33 mouse cellular contexts compared by ENCODE assay signal in the genomic region with DNA sequence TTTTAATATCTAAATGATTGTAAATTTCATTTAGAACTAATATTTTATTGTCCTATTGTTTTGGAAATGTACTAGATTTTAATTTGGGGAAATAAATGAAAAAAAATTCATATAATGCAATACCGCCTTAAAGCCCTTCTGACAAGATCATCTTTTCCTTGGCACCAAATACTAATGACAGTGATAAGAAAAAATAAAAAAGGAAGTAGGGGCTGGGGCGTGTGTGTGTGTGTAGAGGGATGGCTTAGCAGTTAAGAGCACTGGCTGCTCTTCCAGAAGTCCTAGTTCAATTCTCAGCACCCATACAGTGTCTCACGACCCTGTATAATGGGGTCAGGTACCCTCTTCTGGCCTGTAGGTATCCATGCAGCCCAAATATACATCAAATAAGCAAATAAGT.
"Had no signal": no experiment of that assay in that cellular context is flagged by ENCODE, and none has a peak within 500 bp of the region (broad histone marks: within the 10 kb centered on the region; RNA-seq: fewer than 3 reads in every experiment).

No protein-coding gene starts in this region.

- H3K4me1 ChIP-seq: limb, embryonic 10.5 days; limb, embryonic 12.5 days; limb, embryonic 13.5 days; limb, embryonic 15.5 days; liver, embryonic 12.5 days; liver, embryonic 13.5 days; liver, embryonic 15.5 days; lung, embryonic 15.5 days; megakaryocyte, embryonic 14.5 days; midbrain, embryonic 10.5 days; midbrain, embryonic 12.5 days; midbrain, embryonic 13.5 days; midbrain, embryonic 15.5 days; neural tube, embryonic 12.5 days; neural tube, embryonic 13.5 days had no signal

- H3K36me3 ChIP-seq: limb, embryonic 10.5 days; limb, embryonic 12.5 days; limb, embryonic 13.5 days; limb, embryonic 15.5 days; liver, embryonic 12.5 days; liver, embryonic 13.5 days; liver, embryonic 15.5 days; lung, embryonic 15.5 days; midbrain, embryonic 10.5 days; midbrain, embryonic 12.5 days; midbrain, embryonic 13.5 days; midbrain, embryonic 15.5 days; neural tube, embryonic 12.5 days; neural tube, embryonic 13.5 days had no signal

- H3K9ac ChIP-seq: limb, embryonic 12.5 days; limb, embryonic 13.5 days; limb, embryonic 15.5 days; liver, embryonic 12.5 days; liver, embryonic 13.5 days; liver, embryonic 14.5 days; liver, embryonic 15.5 days; liver, postnatal 0 days; lung, embryonic 14.5 days; lung, embryonic 15.5 days; midbrain, embryonic 12.5 days; midbrain, embryonic 13.5 days; midbrain, embryonic 15.5 days; neural tube, embryonic 12.5 days; neural tube, embryonic 13.5 days had no signal

- ATAC-seq: liver, embryonic 12.5 days; liver, postnatal 0 days; lung, postnatal 0 days; midbrain, embryonic 13.5 days; midbrain, embryonic 15.5 days; midbrain, embryonic 16.5 days had no signal

- DNase-seq: left cerebral cortex, postnatal 4 days; liver; liver, embryonic 13.5 days; liver, postnatal 0 days; lung, adult 18-20 months; lung, adult 2 months; lung, embryonic 14.5 days; lung, postnatal 10 days; lung, postnatal 14 days; lung, postnatal 36 days; lung, postnatal 4 days; midbrain, embryonic 14.5 days had no signal

- H3K27ac ChIP-seq: limb, embryonic 10.5 days; limb, embryonic 12.5 days; limb, embryonic 13.5 days; limb, embryonic 15.5 days; liver, embryonic 12.5 days; liver, embryonic 13.5 days; liver, embryonic 14.5 days; liver, embryonic 15.5 days; lung, embryonic 15.5 days; macrophage; midbrain, embryonic 10.5 days; midbrain, embryonic 12.5 days; midbrain, embryonic 13.5 days; midbrain, embryonic 15.5 days; neural tube, embryonic 12.5 days; neural tube, embryonic 13.5 days had no signal

- H3K27me3 ChIP-seq: limb, embryonic 12.5 days; limb, embryonic 13.5 days; limb, embryonic 15.5 days; liver, embryonic 12.5 days; liver, embryonic 13.5 days; liver, embryonic 15.5 days; lung, embryonic 15.5 days; megakaryocyte, embryonic 14.5 days; midbrain, embryonic 12.5 days; midbrain, embryonic 13.5 days; midbrain, embryonic 15.5 days; neural tube, embryonic 12.5 days; neural tube, embryonic 13.5 days had no signal

- H3K4me2 ChIP-seq: limb, embryonic 12.5 days; limb, embryonic 13.5 days; limb, embryonic 15.5 days; liver, embryonic 11.5 days; liver, embryonic 12.5 days; liver, embryonic 13.5 days; liver, embryonic 15.5 days; lung, embryonic 14.5 days; lung, embryonic 15.5 days; midbrain, embryonic 11.5 days; midbrain, embryonic 12.5 days; midbrain, embryonic 13.5 days; midbrain, embryonic 15.5 days; neural tube, embryonic 12.5 days; neural tube, embryonic 13.5 days had no signal

- H3K9me3 ChIP-seq: limb, embryonic 10.5 days; limb, embryonic 12.5 days; limb, embryonic 13.5 days; limb, embryonic 15.5 days; liver, embryonic 12.5 days; liver, embryonic 13.5 days; liver, embryonic 15.5 days; lung, embryonic 15.5 days; midbrain, embryonic 10.5 days; midbrain, embryonic 12.5 days; midbrain, embryonic 13.5 days; midbrain, embryonic 15.5 days; neural tube, embryonic 12.5 days; neural tube, embryonic 13.5 days had no signal

- H3K4me3 ChIP-seq: limb, embryonic 10.5 days; limb, embryonic 12.5 days; limb, embryonic 13.5 days; limb, embryonic 15.5 days; liver, embryonic 12.5 days; liver, embryonic 13.5 days; liver, embryonic 15.5 days; lung, embryonic 15.5 days; megakaryocyte, embryonic 14.5 days; midbrain, embryonic 10.5 days; midbrain, embryonic 12.5 days; midbrain, embryonic 13.5 days; midbrain, embryonic 15.5 days; myocyte; neural tube, embryonic 12.5 days; neural tube, embryonic 13.5 days had no signal
